Mouse (Mus musculus) embryonic fibroblast, embryonic 13.5 days (primary cell): ENCODE data around the gene Nsg1.

ENCODE experiments used
- CTCF ChIP-seq: IDR thresholded peaks from 2 replicates; pipeline ENCODE4 v1.5.1; 2011; ENCODE audit warnings: mild to moderate bottlenecking, control low read depth, low read length, moderate library complexity, borderline replicate concordance; ENCODE audit not compliant: insufficient read depth
- POLR2A ChIP-seq: IDR thresholded peaks from 2 replicates; pipeline ENCODE4 v1.6.1; 2011; ENCODE audit warnings: low read depth, mild to moderate bottlenecking, control low read depth, low read length, moderate library complexity

GRCm38 (mm10) chr5:38136247-38136646 is 23.5 kb downstream of the Nsg1 start:
- no peak for TF ChIP-seq CTCF
- no peak for TF ChIP-seq POLR2A
